Mouse (Mus musculus): ENCODE data around the gene Pycr1.

DNA sequence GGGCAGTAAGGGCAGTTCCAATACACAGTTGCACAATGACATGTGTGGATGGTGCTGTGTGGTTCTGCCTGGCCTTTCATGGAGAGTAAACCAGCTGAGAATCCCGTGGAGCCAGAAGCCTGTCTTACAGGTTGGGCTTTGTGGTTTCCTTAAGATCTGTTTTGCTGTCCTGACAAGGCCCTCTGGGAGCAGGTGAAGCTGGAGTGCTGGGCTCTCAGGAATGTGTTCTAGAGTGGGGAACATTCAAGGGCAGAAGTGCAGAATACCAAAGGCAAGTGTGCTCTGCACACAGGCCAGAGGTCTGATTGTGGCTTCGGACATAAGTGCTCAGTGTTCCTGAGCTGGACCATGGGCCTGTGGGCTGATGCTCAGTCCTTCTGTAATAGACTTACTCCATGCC, 41.1 kb upstream of the Pycr1 start:
- TF ChIP-seq CTCF (IDR thresholded peaks at IDR 0.05; ENCODE audit: low read depth) (no peak), EP300 (IDR thresholded peaks at IDR 0.05; ENCODE audit: low read depth) (no peak)
